Mouse (Mus musculus): ENCODE results near the gene Btrc. TPM values are rescaled to one million over a fixed set of nuclear protein-coding genes. Genes with fewer than 3 reads are reported as not detected.
"Not testable (repeated sequence)": the region's sequence is repeated elsewhere in the genome, so short reads cannot be mapped to it uniquely, and the experiment has no call there.

Btrc gene
- polyA plus RNA-seq, 1 experiment, result 71.7 TPM

GRCm38 (mm10) chr19:45529294-45529693 lies 165.8 kb downstream of the Btrc start:
- no peak for DNase-seq (ENCODE audit: extremely low spot score in 1 of 2, low spot score in 1 of 2)

- DNase-seq (ENCODE audit: extremely low spot score in 1 of 2, low spot score in 1 of 2), result no peak
Observed at GRCm38 (mm10) chr19:45530200-45530995, 166.9 kb downstream of the Btrc start.

- no peak for DNase-seq (ENCODE audit: extremely low spot score in 1 of 2, low spot score in 1 of 2)
Observed at GRCm38 (mm10) chr19:45531554-45531953, 168.0 kb downstream of the Btrc start.

GRCm38 (mm10) chr19:45533617-45534016 lies 170.1 kb downstream of the Btrc start:
- DNase-seq (ENCODE audit: extremely low spot score in 1 of 2, low spot score in 1 of 2), result no peak

- no peak for DNase-seq (ENCODE audit: extremely low spot score in 1 of 2, low spot score in 1 of 2)
Observed at GRCm38 (mm10) chr19:45535214-45535735, 171.7 kb downstream of the Btrc start.

GRCm38 (mm10) chr19:45535929-45536328 lies 172.4 kb downstream of the Btrc start:
- DNase-seq (ENCODE audit: extremely low spot score in 1 of 2, low spot score in 1 of 2), result no peak

- DNase-seq (ENCODE audit: extremely low spot score in 1 of 2, low spot score in 1 of 2), result peak in 1 of 2 experiments; percentile 61
Observed at GRCm38 (mm10) chr19:45537505-45537904, 174.0 kb downstream of the Btrc start.

- DNase-seq (ENCODE audit: extremely low spot score in 1 of 2, low spot score in 1 of 2), result no peak
Observed at GRCm38 (mm10) chr19:45540657-45541408, 177.3 kb downstream of the Btrc start.

- DNase-seq (ENCODE audit: extremely low spot score in 1 of 2, low spot score in 1 of 2), result peak in 1 of 2 experiments; percentile 48
Observed at GRCm38 (mm10) chr19:45541409-45542041, 178.0 kb downstream of the Btrc start.

- DNase-seq (ENCODE audit: extremely low spot score in 1 of 2, low spot score in 1 of 2), result no peak
Observed at GRCm38 (mm10) chr19:45542061-45542460, 178.5 kb downstream of the Btrc start.

GRCm38 (mm10) chr19:45544152-45544924 lies 180.8 kb downstream of the Btrc start:
- no peak for DNase-seq (ENCODE audit: extremely low spot score in 1 of 2, low spot score in 1 of 2)

GRCm38 (mm10) chr19:45544925-45545321 lies 181.4 kb downstream of the Btrc start:
- peak; percentile 46 to 87 for DNase-seq (ENCODE audit: extremely low spot score in 1 of 2, low spot score in 1 of 2)

GRCm38 (mm10) chr19:45548196-45548595 lies 184.7 kb downstream of the Btrc start:
- not testable (repeated sequence) for DNase-seq (ENCODE audit: extremely low spot score in 1 of 2, low spot score in 1 of 2)

- DNase-seq (ENCODE audit: extremely low spot score in 1 of 2, low spot score in 1 of 2), result no peak
Observed at GRCm38 (mm10) chr19:45549128-45549915, 185.8 kb downstream of the Btrc start.

- DNase-seq (ENCODE audit: extremely low spot score in 1 of 2, low spot score in 1 of 2), result no peak
Observed at GRCm38 (mm10) chr19:45549948-45550347, 186.4 kb downstream of the Btrc start.

- no peak for DNase-seq (ENCODE audit: extremely low spot score in 1 of 2, low spot score in 1 of 2)
Observed at GRCm38 (mm10) chr19:45552187-45552586, 188.7 kb downstream of the Btrc start.

GRCm38 (mm10) chr19:45554136-45554535 lies 190.6 kb downstream of the Btrc start:
- DNase-seq (ENCODE audit: extremely low spot score in 1 of 2, low spot score in 1 of 2), result no peak

GRCm38 (mm10) chr19:45560153-45560890 lies 196.8 kb downstream of the Btrc start, which contains the start of the genes Poll and Gm17018:
Poll (minus strand) TSS chr19:45560531.
Gm17018 (plus strand) TSS chr19:45560615.
- DNase-seq (ENCODE audit: extremely low spot score in 1 of 2, low spot score in 1 of 2), result peak; percentile 66 to 86
